In the genomic region with DNA sequence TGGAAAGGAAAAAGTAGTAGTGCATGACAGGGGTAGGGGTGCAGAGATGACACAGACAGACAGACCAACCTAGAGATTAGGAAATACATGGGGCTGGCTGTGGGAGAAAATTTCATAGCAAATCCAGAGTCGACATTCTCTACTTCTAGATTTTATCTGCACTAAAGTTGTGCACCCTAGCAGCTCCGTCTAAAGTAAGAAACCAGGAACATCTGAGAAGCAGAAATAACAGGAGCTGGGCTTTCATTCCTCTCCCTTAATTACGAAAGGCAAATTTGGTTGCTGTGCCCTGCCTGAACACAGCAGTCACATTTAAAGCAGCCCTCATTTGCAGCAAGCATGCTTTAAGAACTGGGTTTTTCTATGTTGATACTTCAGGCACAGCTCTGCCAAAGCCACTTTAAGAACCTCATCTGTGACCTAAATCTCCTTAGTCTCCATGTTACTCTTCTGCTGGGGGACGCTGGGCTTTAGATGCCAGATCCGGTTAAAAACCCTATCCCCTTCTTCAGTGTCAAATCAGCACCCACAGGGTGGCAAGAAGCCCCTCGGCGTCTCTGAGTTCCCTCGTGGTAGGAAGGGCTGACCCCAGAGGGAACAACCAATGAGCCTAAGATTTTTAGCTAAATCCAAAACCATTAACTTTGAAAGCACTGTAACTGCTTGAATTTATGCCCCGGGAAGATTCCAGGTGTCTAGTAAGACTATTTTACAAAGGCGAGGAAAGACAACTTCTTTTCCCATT, we compare ENCODE assay signal across 7 mouse cellular contexts.
DNase-seq lines count a peak whose midpoint lies in the region; ATAC-seq and TF ChIP-seq lines count a peak whose summit lies in the region.

No protein-coding gene starts in this region.

- TF ChIP-seq CTCF in layer of hippocampus, adult 2 months (conservative IDR thresholded peaks at IDR 0.05), result no peak

- peak overlapping the region; percentile 95 for H3K27ac ChIP-seq in layer of hippocampus, adult 2 months
- peak overlapping the region; percentile 52 for H3K27ac ChIP-seq in embryonic facial prominence, embryonic 14.5 days (replicated peaks; ENCODE audit: low read depth, low read length)
- peak overlapping the region; percentile 53; the same call in 1 of the 2 replicates for H3K27ac ChIP-seq in limb, embryonic 13.5 days

- H3K4me3 ChIP-seq in layer of hippocampus, adult 2 months, result peak overlapping the region; percentile 66
- H3K4me3 ChIP-seq in embryonic facial prominence, embryonic 14.5 days (ENCODE audit: low read depth, low read length), result peak overlapping the region; percentile 52
- H3K4me3 ChIP-seq in limb, embryonic 13.5 days, result peak overlapping the region; percentile 63

- peak overlapping the region; percentile 66 for H3K9ac ChIP-seq in embryonic facial prominence, embryonic 14.5 days (ENCODE audit: low read depth, low read length)
- H3K9ac ChIP-seq in limb, embryonic 13.5 days, result peak overlapping the region; percentile 58

- peak overlapping the region; percentile 77 for H3K4me2 ChIP-seq in embryonic facial prominence, embryonic 14.5 days (ENCODE audit: low read depth, low read length)
- peak overlapping the region; percentile 90 for H3K4me2 ChIP-seq in limb, embryonic 13.5 days (replicated peaks)

- peaks cover 22% of the 10 kb centered on the region for H3K4me1 ChIP-seq in embryonic facial prominence, embryonic 14.5 days (ENCODE audit: control insufficient read depth, insufficient read depth, low read length)
- H3K4me1 ChIP-seq in limb, embryonic 13.5 days, result peaks cover 46% of the 10 kb centered on the region

- no peaks in the 10 kb centered on the region for H3K27me3 ChIP-seq in embryonic facial prominence, embryonic 14.5 days (replicated peaks; ENCODE audit: control insufficient read depth, insufficient read depth, low read length)
- H3K27me3 ChIP-seq in limb, embryonic 13.5 days, result peaks cover 3% of the 10 kb centered on the region; the same call in 1 of the 2 replicates

- no peak for ATAC-seq in embryonic facial prominence, embryonic 14.5 days (ENCODE audit: low read depth)
- no peak for ATAC-seq in limb, embryonic 13.5 days (ENCODE audit: low FRiP score, low read depth)

- WGBS in embryonic facial prominence, embryonic 14.5 days, result 50% methylated on average over 10 of the region's 10 CpGs
- WGBS in limb, embryonic 13.5 days, result 54% methylated on average over 10 of the region's 10 CpGs

- DNase-seq in layer of hippocampus, adult 2 months (ENCODE audit: low spot score in 2 of 2), result peak in 1 of 2 experiments; percentile 14
- DNase-seq in layer of hippocampus, adult 9-10 months (ENCODE audit: low spot score), result no peak
- no peak for DNase-seq in embryonic facial prominence, embryonic 14.5 days (ENCODE audit: low spot score)
- DNase-seq in retina, embryonic 14.5 days (ENCODE audit: low spot score), result peak; percentile 15
- DNase-seq in adrenal gland, adult 2 months, result no peak
- DNase-seq in right cerebral cortex, adult 18-20 months, result no peak

- H3K9me3 ChIP-seq in embryonic facial prominence, embryonic 14.5 days (ENCODE audit: control insufficient read depth, low read length), result no peaks in the 10 kb centered on the region
- H3K9me3 ChIP-seq in limb, embryonic 13.5 days, result no peaks in the 10 kb centered on the region

- peaks cover 34% of the 10 kb centered on the region for H3K36me3 ChIP-seq in embryonic facial prominence, embryonic 14.5 days (ENCODE audit: control insufficient read depth, insufficient read depth, low read length)
- peaks cover 31% of the 10 kb centered on the region for H3K36me3 ChIP-seq in limb, embryonic 13.5 days
